In the genomic region with DNA sequence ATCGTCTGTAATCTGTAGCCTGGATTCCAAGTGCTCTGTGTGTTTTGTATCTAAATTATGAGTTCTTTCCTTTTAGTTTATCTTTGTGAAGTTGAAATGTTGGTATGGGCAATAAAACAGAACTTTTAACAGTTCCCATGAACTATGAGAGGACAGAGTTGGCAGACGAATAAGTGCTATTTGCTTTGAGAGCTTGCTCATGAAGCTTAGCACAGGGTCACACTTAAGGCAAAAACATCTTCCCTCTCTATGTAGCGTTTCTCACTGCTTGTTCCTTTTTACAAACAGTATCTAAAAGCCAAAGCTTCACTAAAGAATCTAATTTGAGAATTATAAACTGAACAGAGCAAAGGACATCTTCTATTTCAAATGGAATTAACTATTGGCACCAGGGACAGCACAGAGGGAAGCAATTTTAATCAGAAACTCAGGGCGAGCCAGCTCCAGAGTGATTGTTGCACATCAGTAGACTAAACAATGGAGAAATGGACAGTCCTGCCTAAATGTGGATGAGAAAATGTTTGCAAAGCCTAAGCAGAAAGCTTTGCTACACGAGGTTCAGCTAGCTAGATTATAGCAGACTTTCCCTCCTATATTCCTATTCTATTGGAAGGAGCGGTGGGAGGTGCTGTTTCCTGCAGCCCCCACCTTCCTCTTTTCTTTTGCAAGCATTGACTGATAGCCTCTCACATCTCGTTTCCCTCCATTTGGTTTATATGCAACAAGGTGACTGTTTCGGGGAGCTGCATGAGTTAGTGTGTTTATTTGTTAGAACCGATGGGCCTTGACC, we compare ENCODE assay signal across 11 mouse cellular contexts.
DNase-seq lines count a peak whose midpoint lies in the region; ATAC-seq lines count a peak whose summit lies in the region.
"Had no signal": no experiment of that assay in that cellular context is flagged by ENCODE, and none has a peak within 500 bp of the region (broad histone marks: within the 10 kb centered on the region; RNA-seq: fewer than 3 reads in every experiment).

No protein-coding gene starts in this region.

- no peak overlapping the region for H3K4me3 ChIP-seq in heart, embryonic 16.5 days (ENCODE audit: low read length)
- no peak overlapping the region for H3K4me3 ChIP-seq in neural tube, embryonic 12.5 days
- H3K4me3 ChIP-seq in intestine, embryonic 16.5 days (ENCODE audit: low read length), result no peak overlapping the region
- H3K4me3 ChIP-seq in stomach, embryonic 15.5 days (replicated peaks), result no peak overlapping the region
- H3K4me3 ChIP-seq: limb, embryonic 10.5 days had no signal

- H3K4me1 ChIP-seq in heart, embryonic 16.5 days (ENCODE audit: control insufficient read depth, insufficient read depth, low read length), result peaks cover 6% of the 10 kb centered on the region
- peaks cover 3% of the 10 kb centered on the region; the same call in 1 of the 2 replicates for H3K4me1 ChIP-seq in neural tube, embryonic 12.5 days
- H3K4me1 ChIP-seq in intestine, embryonic 16.5 days (ENCODE audit: control insufficient read depth, insufficient read depth, low read length), result no peaks in the 10 kb centered on the region
- H3K4me1 ChIP-seq in stomach, embryonic 15.5 days, result 0 out of 2 replicates have a peak, but pooled peaks cover 3% of the 10 kb centered on the region
- H3K4me1 ChIP-seq: limb, embryonic 10.5 days had no signal

- ATAC-seq in heart, embryonic 16.5 days (replicated peaks; ENCODE audit: extremely low read depth, insufficient read depth, low FRiP score), result no peak
- ATAC-seq in neural tube, embryonic 12.5 days (ENCODE audit: low FRiP score, low read depth), result 0 out of 2 replicates have a peak, but pooled peaks have one; percentile 44
- ATAC-seq in intestine, embryonic 16.5 days, result peak; percentile 38; the same call in 1 of the 2 replicates
- ATAC-seq in stomach, embryonic 15.5 days (ENCODE audit: insufficient read depth, low FRiP score, low read depth), result peak; percentile 58; the same call in 1 of the 2 replicates
- ATAC-seq: CD4-positive, CD25-positive, alpha-beta regulatory T cell, adult 4 months had no signal

- no peaks in the 10 kb centered on the region for H3K27me3 ChIP-seq in heart, embryonic 16.5 days (ENCODE audit: control insufficient read depth, insufficient read depth, low read length)
- no peaks in the 10 kb centered on the region for H3K27me3 ChIP-seq in neural tube, embryonic 12.5 days (replicated peaks)
- H3K27me3 ChIP-seq in intestine, embryonic 16.5 days (replicated peaks; ENCODE audit: control insufficient read depth, insufficient read depth, low read length), result no peaks in the 10 kb centered on the region
- H3K27me3 ChIP-seq in stomach, embryonic 15.5 days (replicated peaks), result no peaks in the 10 kb centered on the region

- H3K36me3 ChIP-seq in heart, embryonic 16.5 days (ENCODE audit: control insufficient read depth, insufficient read depth), result no peaks in the 10 kb centered on the region
- no peaks in the 10 kb centered on the region for H3K36me3 ChIP-seq in neural tube, embryonic 12.5 days
- H3K36me3 ChIP-seq in intestine, embryonic 16.5 days (ENCODE audit: control insufficient read depth, insufficient read depth, low read length), result no peaks in the 10 kb centered on the region
- no peaks in the 10 kb centered on the region for H3K36me3 ChIP-seq in stomach, embryonic 15.5 days
- H3K36me3 ChIP-seq: limb, embryonic 10.5 days had no signal

- WGBS in heart, embryonic 16.5 days, result 55% methylated on average over 9 of the region's 9 CpGs
- 70% methylated on average over 9 of the region's 9 CpGs for WGBS in neural tube, embryonic 12.5 days
- 46% methylated on average over 9 of the region's 9 CpGs for WGBS in intestine, embryonic 16.5 days
- WGBS in stomach, embryonic 15.5 days, result 36% methylated on average over 9 of the region's 9 CpGs

- peak overlapping the region; percentile 70 for H3K27ac ChIP-seq in heart, embryonic 16.5 days (ENCODE audit: low read length)
- H3K27ac ChIP-seq in neural tube, embryonic 12.5 days, result no peak overlapping the region
- no peak overlapping the region for H3K27ac ChIP-seq in intestine, embryonic 16.5 days (ENCODE audit: low read length)
- peak overlapping the region; percentile 65 for H3K27ac ChIP-seq in stomach, embryonic 15.5 days
- H3K27ac ChIP-seq: limb, embryonic 10.5 days had no signal

- no peaks in the 10 kb centered on the region for H3K9me3 ChIP-seq in heart, embryonic 16.5 days (replicated peaks; ENCODE audit: control insufficient read depth, low read length)
- no peaks in the 10 kb centered on the region for H3K9me3 ChIP-seq in neural tube, embryonic 12.5 days
- no peaks in the 10 kb centered on the region for H3K9me3 ChIP-seq in intestine, embryonic 16.5 days (ENCODE audit: control insufficient read depth, low read length)
- H3K9me3 ChIP-seq in stomach, embryonic 15.5 days, result no peaks in the 10 kb centered on the region
- H3K9me3 ChIP-seq: limb, embryonic 10.5 days had no signal

- no peak overlapping the region for H3K4me2 ChIP-seq in heart, embryonic 16.5 days (ENCODE audit: low read depth, low read length)
- no peak overlapping the region for H3K4me2 ChIP-seq in neural tube, embryonic 12.5 days (replicated peaks)
- no peak overlapping the region for H3K4me2 ChIP-seq in intestine, embryonic 16.5 days (ENCODE audit: low read depth, low read length)
- H3K4me2 ChIP-seq in stomach, embryonic 15.5 days, result no peak overlapping the region

- DNase-seq in heart, adult 11 months, result no peak
- no peak for DNase-seq in neural tube, embryonic 10.5 days (ENCODE audit: extremely low spot score, low spot score)
- no peak for DNase-seq in right cerebral cortex, postnatal 10 days (ENCODE audit: low spot score in 2 of 2)
- DNase-seq in cerebellum, postnatal 4 days (ENCODE audit: low spot score in 2 of 2), result no peak
- DNase-seq: layer of hippocampus, adult 9-11 months had no signal

- H3K9ac ChIP-seq in heart, embryonic 16.5 days (ENCODE audit: low read length), result no peak overlapping the region
- no peak overlapping the region for H3K9ac ChIP-seq in neural tube, embryonic 12.5 days
- no peak overlapping the region for H3K9ac ChIP-seq in intestine, embryonic 16.5 days (ENCODE audit: low read depth, low read length)
- H3K9ac ChIP-seq in stomach, embryonic 15.5 days, result no peak overlapping the region

Comparison
In these comparisons a context has a peak if more than half of its experiments do, and no peak if none do; other contexts are left out.
1. H3K27ac ChIP-seq: peak in heart, embryonic 16.5 days (single experiment) and stomach, embryonic 15.5 days (single experiment); none in neural tube, embryonic 12.5 days (single experiment) and intestine, embryonic 16.5 days (single experiment).